Mouse (Mus musculus): Measurements from ENCODE around the gene Olfr33.
A peak's percentile ranks its signal among the peaks of the same experiment; 100 is the strongest.

GRCm38 (mm10) chr7:102695358-102696125, 23.3 kb downstream of the Olfr33 start, which contains the start of gene Olfr557:
- TF ChIP-seq POLR2A (IDR thresholded peaks at IDR 0.05; ENCODE audit: low read depth, low read length) = no peak
- TF ChIP-seq CTCF (IDR thresholded peaks at IDR 0.05; ENCODE audit: borderline replicate concordance, insufficient read depth, low read length) = peak; percentile 30; the same call in 1 of the 2 replicates

All from embryonic fibroblast, embryonic 13.5 days (primary cell).